Mouse (Mus musculus): Measurements from ENCODE around the gene Tmem98. TPM values are rescaled to one million over a fixed set of nuclear protein-coding genes. Genes with fewer than 3 reads are reported as not detected.

Gene Tmem98
- 0.92 and 3.6 TPM in 2 replicates for polyA plus RNA-seq (2011; ENCODE audit: insufficient read depth, insufficient read length, low replicate concordance, missing spikeins)

- H3K27ac ChIP-seq (ENCODE audit: control insufficient read depth, insufficient read depth, low read depth, low read length, poor library complexity), result no peak within 1 kb of the TSS
- no peak within 1 kb of the TSS for H3K4me3 ChIP-seq (replicated peaks; ENCODE audit: control insufficient read depth, low read depth, low read length)
- H3K4me1 ChIP-seq (ENCODE audit: control insufficient read depth, insufficient read depth, low read length), result no peaks in the 10 kb centered on the region
- WGBS, result 5% methylated on average over 50 of the region's 54 CpGs
- TF ChIP-seq CTCF (IDR thresholded peaks at IDR 0.05; ENCODE audit: control insufficient read depth, insufficient read depth, low read length) (no peak), POLR2A (IDR thresholded peaks at IDR 0.05; ENCODE audit: borderline replicate concordance, control insufficient read depth, low read depth, low read length) (no peak)
These were observed at the start of gene Tmem98 for GRCm38 (mm10) chr11:80809993-80810821. Tmem98 (plus strand) TSS chr11:80810175.

GRCm38 (mm10) chr11:80761285-80761974 is 48.5 kb upstream of the Tmem98 start:
- Histone ChIP-seq H3K4me3 (replicated peaks; ENCODE audit: control insufficient read depth, low read depth, low read length) (no peak overlapping the region), H3K4me1 (ENCODE audit: control insufficient read depth, insufficient read depth, low read length) (0 out of 2 replicates have a peak, but pooled peaks cover 1% of the 10 kb centered on the region), H3K27ac (ENCODE audit: control insufficient read depth, insufficient read depth, low read depth, low read length, poor library complexity) (no peak overlapping the region)
- no peak for TF ChIP-seq POLR2A (IDR thresholded peaks at IDR 0.05; ENCODE audit: borderline replicate concordance, control insufficient read depth, low read depth, low read length)
- no peak for TF ChIP-seq CTCF (IDR thresholded peaks at IDR 0.05; ENCODE audit: control insufficient read depth, insufficient read depth, low read length)
- 45% methylated on average over 3 of the region's 3 CpGs for WGBS

GRCm38 (mm10) chr11:80762066-80762465 is 47.9 kb upstream of the Tmem98 start:
- Histone ChIP-seq H3K4me1 (ENCODE audit: control insufficient read depth, insufficient read depth, low read length) (0 out of 2 replicates have a peak, but pooled peaks cover 1% of the 10 kb centered on the region), H3K27ac (ENCODE audit: control insufficient read depth, insufficient read depth, low read depth, low read length, poor library complexity) (no peak overlapping the region), H3K4me3 (replicated peaks; ENCODE audit: control insufficient read depth, low read depth, low read length) (no peak overlapping the region)
- TF ChIP-seq CTCF (IDR thresholded peaks at IDR 0.05; ENCODE audit: control insufficient read depth, insufficient read depth, low read length), result no peak
- no peak for TF ChIP-seq POLR2A (IDR thresholded peaks at IDR 0.05; ENCODE audit: borderline replicate concordance, control insufficient read depth, low read depth, low read length)
- 51% methylated on average over 4 of the region's 4 CpGs for WGBS

GRCm38 (mm10) chr11:80766068-80766467 is 43.9 kb upstream of the Tmem98 start:
- 85% methylated on average over 4 of the region's 4 CpGs for WGBS
- TF ChIP-seq POLR2A (IDR thresholded peaks at IDR 0.05; ENCODE audit: borderline replicate concordance, control insufficient read depth, low read depth, low read length) (no peak), CTCF (IDR thresholded peaks at IDR 0.05; ENCODE audit: control insufficient read depth, insufficient read depth, low read length) (no peak)
- 0 out of 2 replicates have a peak, but pooled peaks cover 1% of the 10 kb centered on the region for H3K4me1 ChIP-seq (ENCODE audit: control insufficient read depth, insufficient read depth, low read length)
- H3K27ac ChIP-seq (ENCODE audit: control insufficient read depth, insufficient read depth, low read depth, low read length, poor library complexity), result no peak overlapping the region
- H3K4me3 ChIP-seq (replicated peaks; ENCODE audit: control insufficient read depth, low read depth, low read length), result no peak overlapping the region

GRCm38 (mm10) chr11:80766472-80767319 is 43.3 kb upstream of the Tmem98 start:
- H3K4me3 ChIP-seq (replicated peaks; ENCODE audit: control insufficient read depth, low read depth, low read length), result no peak overlapping the region
- no peak overlapping the region for H3K27ac ChIP-seq (ENCODE audit: control insufficient read depth, insufficient read depth, low read depth, low read length, poor library complexity)
- 0 out of 2 replicates have a peak, but pooled peaks cover 1% of the 10 kb centered on the region for H3K4me1 ChIP-seq (ENCODE audit: control insufficient read depth, insufficient read depth, low read length)
- TF ChIP-seq POLR2A (IDR thresholded peaks at IDR 0.05; ENCODE audit: borderline replicate concordance, control insufficient read depth, low read depth, low read length) (no peak), CTCF (IDR thresholded peaks at IDR 0.05; ENCODE audit: control insufficient read depth, insufficient read depth, low read length) (no peak)
- WGBS, result 67% methylated on average over 6 of the region's 6 CpGs

- WGBS, result 64% methylated on average over 3 of the region's 3 CpGs
- Histone ChIP-seq H3K27ac (ENCODE audit: control insufficient read depth, insufficient read depth, low read depth, low read length, poor library complexity) (no peak overlapping the region), H3K4me1 (ENCODE audit: control insufficient read depth, insufficient read depth, low read length) (0 out of 2 replicates have a peak, but pooled peaks cover 1% of the 10 kb centered on the region), H3K4me3 (replicated peaks; ENCODE audit: control insufficient read depth, low read depth, low read length) (no peak overlapping the region)
- no peak for TF ChIP-seq CTCF (IDR thresholded peaks at IDR 0.05; ENCODE audit: control insufficient read depth, insufficient read depth, low read length)
- TF ChIP-seq POLR2A (IDR thresholded peaks at IDR 0.05; ENCODE audit: borderline replicate concordance, control insufficient read depth, low read depth, low read length), result no peak
These were observed 42.7 kb upstream of the Tmem98 start for GRCm38 (mm10) chr11:80767320-80767617.

DNA sequence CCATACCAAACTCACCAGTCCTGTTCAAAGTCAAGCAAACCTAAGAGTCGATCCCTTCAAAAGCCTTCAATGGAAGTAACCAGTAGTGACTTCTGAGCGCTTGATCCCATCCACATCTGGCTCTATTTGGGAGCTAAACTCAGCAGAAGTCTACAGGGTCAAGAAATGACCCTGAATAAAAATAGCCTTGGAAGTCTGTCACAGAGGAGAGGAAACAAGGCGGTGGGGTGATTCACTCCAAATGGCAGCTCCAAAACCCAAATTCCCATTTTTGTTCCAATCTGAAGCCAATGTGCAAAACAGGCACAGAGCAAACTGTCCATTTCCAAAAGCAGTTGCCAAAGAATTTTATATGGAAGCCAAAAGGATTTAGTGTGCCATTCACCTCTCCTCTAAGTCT is 38.8 kb upstream of the Tmem98 start:
- Histone ChIP-seq H3K27ac (ENCODE audit: control insufficient read depth, insufficient read depth, low read depth, low read length, poor library complexity) (no peak overlapping the region), H3K4me1 (ENCODE audit: control insufficient read depth, insufficient read depth, low read length) (0 out of 2 replicates have a peak, but pooled peaks cover under 1% of the 10 kb centered on the region), H3K4me3 (replicated peaks; ENCODE audit: control insufficient read depth, low read depth, low read length) (no peak overlapping the region)
- no peak for TF ChIP-seq POLR2A (IDR thresholded peaks at IDR 0.05; ENCODE audit: borderline replicate concordance, control insufficient read depth, low read depth, low read length)
- 91% methylated on average over 3 of the region's 3 CpGs for WGBS

All from bone marrow, adult 2 months (tissue).